ENCODE assay signal across 8 mouse cellular contexts in genomic region chr7:101541132-101541531, GRCm38 (mm10). TPM values are rescaled to one million over a fixed set of nuclear protein-coding genes. Genes with fewer than 3 reads are reported as not detected.
DNase-seq lines count a peak whose midpoint lies in the region; ATAC-seq and TF ChIP-seq lines count a peak whose summit lies in the region.

No protein-coding gene starts in this region.

- WGBS in limb, embryonic 11.5 days = 3% methylated on average over 11 of the region's 11 CpGs
- 4% methylated on average over 11 of the region's 11 CpGs for WGBS in neural tube, embryonic 12.5 days

- H3K27ac ChIP-seq in limb, embryonic 11.5 days (replicated peaks; ENCODE audit: low read depth, low read length) = no peak overlapping the region
- H3K27ac ChIP-seq in neural tube, embryonic 12.5 days = no peak overlapping the region
- no peak overlapping the region for H3K27ac ChIP-seq in testis, adult 2 months (ENCODE audit: control insufficient read depth, insufficient read depth, low read depth, low read length)

- no peak for ATAC-seq in limb, embryonic 11.5 days (ENCODE audit: insufficient number of reproducible peaks, low FRiP score, low TSS enrichment, low read depth)
- ATAC-seq in neural tube, embryonic 12.5 days (ENCODE audit: low FRiP score, low read depth) = 0 out of 2 replicates have a peak, but pooled peaks have one; percentile 53

- H3K4me2 ChIP-seq in limb, embryonic 11.5 days (ENCODE audit: low read depth, severe bottlenecking) = no peak overlapping the region
- no peak overlapping the region for H3K4me2 ChIP-seq in neural tube, embryonic 12.5 days (replicated peaks)

- H3K4me1 ChIP-seq in limb, embryonic 11.5 days (ENCODE audit: control insufficient read depth, insufficient read depth, low read length) = no peaks in the 10 kb centered on the region
- no peaks in the 10 kb centered on the region for H3K4me1 ChIP-seq in neural tube, embryonic 12.5 days
- 0 out of 2 replicates have a peak, but pooled peaks cover 2% of the 10 kb centered on the region for H3K4me1 ChIP-seq in testis, adult 2 months (ENCODE audit: control insufficient read depth, insufficient read depth, low read length)

- peak; percentile 41; the same call in 1 of the 2 replicates for TF ChIP-seq CTCF in testis, adult 2 months (IDR thresholded peaks at IDR 0.05; ENCODE audit: control insufficient read depth, insufficient read depth, insufficient replicate concordance, low read depth, low read length)

- H3K9ac ChIP-seq in limb, embryonic 11.5 days (ENCODE audit: low read length) = no peak overlapping the region
- no peak overlapping the region for H3K9ac ChIP-seq in neural tube, embryonic 12.5 days

- TF ChIP-seq POLR2A in testis, adult 2 months (IDR thresholded peaks at IDR 0.05; ENCODE audit: control insufficient read depth, low read depth, low read length) = no peak

- H3K9me3 ChIP-seq in limb, embryonic 11.5 days (ENCODE audit: control insufficient read depth, low read length) = no peaks in the 10 kb centered on the region
- H3K9me3 ChIP-seq in neural tube, embryonic 12.5 days = no peaks in the 10 kb centered on the region

- DNase-seq in 3T3-L1 (ENCODE audit: low read depth, low spot score) (peak; percentile 72), ZHBTc4 (ENCODE audit: low read depth, low spot score) (peak; percentile 85)
- DNase-seq in cerebellum, postnatal 4 days (ENCODE audit: low spot score in 2 of 2) = peak; percentile 54 to 69
- DNase-seq in gastrocnemius, postnatal 10 days = peak; percentile 63
- peak; percentile 52 to 77 for DNase-seq in kidney, adult 8-10 months
- DNase-seq in limb, embryonic 11.5 days (ENCODE audit: low spot score) = peak; percentile 81

- no peaks in the 10 kb centered on the region for H3K27me3 ChIP-seq in limb, embryonic 11.5 days (ENCODE audit: control insufficient read depth, insufficient read depth, low read length)
- no peaks in the 10 kb centered on the region for H3K27me3 ChIP-seq in neural tube, embryonic 12.5 days (replicated peaks)
- no peaks in the 10 kb centered on the region for H3K27me3 ChIP-seq in testis, adult 2 months (ENCODE audit: control insufficient read depth, insufficient read depth, low read length)

- H3K36me3 ChIP-seq in limb, embryonic 11.5 days (ENCODE audit: control insufficient read depth, insufficient read depth, low read length) = no peaks in the 10 kb centered on the region
- no peaks in the 10 kb centered on the region for H3K36me3 ChIP-seq in neural tube, embryonic 12.5 days
- no peaks in the 10 kb centered on the region for H3K36me3 ChIP-seq in testis, adult 2 months (ENCODE audit: control insufficient read depth, insufficient read depth, low read length)

- H3K4me3 ChIP-seq in limb, embryonic 11.5 days (ENCODE audit: low read depth, low read length) = no peak overlapping the region
- no peak overlapping the region for H3K4me3 ChIP-seq in neural tube, embryonic 12.5 days
- H3K4me3 ChIP-seq in testis, adult 2 months (ENCODE audit: control insufficient read depth, low read depth, low read length) = no peak overlapping the region

RNA-seq across cellular contexts. Expression of gene Art2b, which starts 44.3 kb away (rescaled TPM):
- not detected for total RNA-seq in gastrocnemius, postnatal 10 days (2021)
- polyA plus RNA-seq in limb, embryonic 11.5 days (2014; fragmentation: Nextera tagmentation; extraction: Ambion mirVana) = not detected in 2 replicates
- polyA plus RNA-seq in neural tube, embryonic 12.5 days (2016; fragmentation: Nextera tagmentation; extraction: Ambion mirVana) = not detected in 2 replicates
- polyA plus RNA-seq in testis, adult 2 months (2012; rRNA removed) = 0.04 TPM in 1 of 2 replicates, not detected in the other
